Mouse (Mus musculus) cortical plate, adult 2 months (tissue): ENCODE data around the gene 5430403G16Rik. TPM values are rescaled to one million over a fixed set of nuclear protein-coding genes. Genes with fewer than 3 reads are reported as not detected.
"Not testable (repeated sequence)": the region's sequence is repeated elsewhere in the genome, so short reads cannot be mapped to it uniquely, and the experiment has no call there.

Experiments
- H3K27ac ChIP-seq: fragments of 200-500 bp; 2 replicates; pipeline ENCODE4 v1.5.1; 2012; ENCODE audit warnings: low read length, control low read depth, inconsistent platforms; ENCODE audit not compliant: insufficient read depth
- H3K4me1 ChIP-seq: fragments of 200-500 bp; 2 replicates; pipeline ENCODE4 v1.6.1; 2011; ENCODE audit warnings: low read length; ENCODE audit not compliant: control insufficient read depth, insufficient read depth
- H3K4me3 ChIP-seq: fragments of 200-500 bp; 2 replicates; pipeline ENCODE4 v1.5.1; 2011; ENCODE audit warnings: mild to moderate bottlenecking, low read length, control low read depth; ENCODE audit not compliant: insufficient read depth
- CTCF ChIP-seq: fragments of 200-500 bp; IDR thresholded peaks from 2 replicates; pipeline ENCODE4 v1.5.1; 2011; ENCODE audit warnings: mild to moderate bottlenecking, control low read depth, low read length; ENCODE audit not compliant: insufficient read depth; ENCODE audit errors: extremely low read depth
- POLR2A ChIP-seq: fragments of 200-500 bp; IDR thresholded peaks from 2 replicates; pipeline ENCODE4 v1.6.1; 2011; ENCODE audit warnings: mild to moderate bottlenecking, low read length, control low read depth; ENCODE audit not compliant: insufficient read depth; ENCODE audit errors: extremely low read depth
- polyA plus RNA-seq: library from polyadenylated mRNA; depleted of rRNA; stranded (reverse); fragments of >200 nt; gene quantifications from 2 replicates; pipeline ENCODE4 v1.2.3, GENCODE M21; 2012; rRNA removed

Gene 5430403G16Rik
- polyA plus RNA-seq: 0.89 and 1.1 TPM in 2 replicates

DNA sequence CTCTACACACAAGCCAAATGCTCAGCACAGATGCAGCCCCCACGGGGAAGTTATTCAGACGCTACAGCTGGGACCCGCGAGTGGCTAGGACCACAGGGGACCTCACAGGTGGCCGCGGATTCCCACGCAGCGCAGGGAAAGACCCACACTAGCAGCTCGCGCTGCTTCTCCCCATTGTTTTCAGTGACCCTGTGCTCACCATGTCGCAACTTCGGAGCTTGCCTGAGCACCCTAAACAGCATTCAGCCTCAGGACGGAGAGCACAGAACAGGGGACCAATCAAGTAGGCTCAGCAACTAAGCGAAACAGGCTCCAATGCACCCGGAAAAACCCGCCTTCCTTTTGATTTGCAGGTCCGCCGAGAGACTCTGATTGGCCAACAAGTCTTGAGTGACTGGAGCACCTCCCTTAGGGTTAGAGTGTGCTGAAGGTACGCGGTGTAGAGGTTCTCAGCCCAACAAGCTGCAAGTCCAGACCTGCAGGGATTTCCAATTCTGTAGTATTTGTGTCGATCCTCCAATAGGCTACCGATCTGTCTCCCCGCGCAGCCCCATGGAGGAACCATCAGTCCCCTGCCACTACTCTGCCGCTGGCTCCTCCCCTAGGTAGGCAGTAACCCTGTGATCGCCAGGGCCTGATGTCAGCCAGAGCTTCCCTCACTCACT, at the start of gene 5430403G16Rik:
Gene 5430403G16Rik (minus strand): TSS at position 505 of the 665 bp plus-strand sequence.
- not testable (repeated sequence) for H3K4me1 ChIP-seq, H3K27ac ChIP-seq
- peak within 1 kb of the TSS; percentile 69 for H3K4me3 ChIP-seq
- TF ChIP-seq POLR2A: peak; percentile 37; the same call in 1 of the 2 replicates

DNA sequence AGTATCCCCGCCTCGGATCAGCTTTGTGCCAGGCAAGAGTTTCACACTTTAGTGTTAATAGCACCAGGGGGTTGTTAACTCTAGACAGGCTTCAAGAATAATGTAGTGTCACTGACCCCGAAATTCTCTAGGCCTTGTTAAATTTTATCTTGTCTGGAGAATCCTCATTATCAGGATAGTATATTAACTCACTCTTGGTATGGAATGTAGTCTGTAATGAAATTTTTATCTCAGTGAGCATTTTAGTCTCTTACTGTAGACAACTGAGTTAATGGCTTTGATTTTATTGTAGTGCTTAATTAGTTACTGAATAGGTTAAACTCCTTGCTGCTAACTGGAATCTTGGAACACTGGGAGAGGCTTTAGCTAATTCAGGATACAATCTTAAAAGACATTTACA, 26.5 kb upstream of the 5430403G16Rik start:
- H3K4me3 ChIP-seq, H3K27ac ChIP-seq, H3K4me1 ChIP-seq: not testable (repeated sequence)

DNA sequence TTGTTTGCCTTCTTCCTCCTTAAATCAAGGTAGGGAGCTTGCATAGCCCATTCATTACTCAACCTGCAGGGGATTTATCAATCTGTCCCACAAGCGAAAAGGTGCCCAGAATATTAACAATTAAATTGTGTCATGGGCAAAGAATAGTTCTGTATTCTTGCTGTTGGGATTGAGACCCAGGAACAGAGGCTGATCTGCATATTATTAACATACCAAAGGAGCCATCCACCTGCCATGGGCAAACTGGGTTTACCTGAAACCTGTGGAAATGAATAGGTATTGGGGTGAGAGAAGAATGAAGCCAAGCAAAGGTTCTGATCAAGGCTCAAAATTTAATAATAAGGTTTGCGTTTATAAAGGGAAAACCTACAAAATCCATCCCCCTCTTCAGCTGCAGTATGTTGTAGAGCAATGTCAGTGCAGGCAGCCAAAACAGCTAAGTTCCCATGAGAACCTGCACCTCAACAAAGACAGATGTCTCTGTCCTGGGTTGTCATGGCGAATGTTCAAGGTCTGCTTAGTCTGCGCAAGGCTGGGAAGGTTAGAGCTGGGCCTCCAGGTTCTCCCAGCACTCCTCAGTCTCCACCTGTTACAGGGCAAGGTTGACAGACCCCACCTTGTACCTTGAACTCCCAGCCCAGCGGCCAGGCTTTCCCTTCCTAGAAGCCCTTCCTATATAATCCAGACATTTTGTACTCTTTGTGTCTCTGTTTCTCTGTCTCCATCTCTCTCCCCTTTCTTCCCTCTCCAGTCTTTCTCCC, 544 bp upstream of the 5430403G16Rik start:
- H3K27ac ChIP-seq: not testable (repeated sequence)

DNA sequence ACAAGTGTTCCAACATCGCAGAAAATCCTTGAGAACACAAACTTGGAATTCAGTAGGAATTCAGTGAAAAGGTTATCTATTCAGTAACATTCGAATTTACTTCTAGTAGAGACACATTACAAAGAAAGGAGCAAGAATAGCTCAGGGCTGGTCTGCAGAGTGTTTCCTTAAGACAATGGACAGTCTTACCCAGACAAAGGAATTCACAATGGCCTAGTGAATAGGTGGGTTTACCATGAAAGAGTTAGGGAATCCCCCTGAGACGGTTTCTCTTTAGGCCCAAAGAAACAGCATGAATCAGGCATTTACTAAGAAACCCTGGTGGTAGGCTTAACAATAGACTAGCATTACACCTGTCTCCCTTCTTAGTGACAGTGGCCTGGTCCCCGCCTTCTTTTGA, 7.9 kb downstream of the 5430403G16Rik start:
- no peak overlapping the region for H3K4me3 ChIP-seq
- no peaks in the 10 kb centered on the region for H3K4me1 ChIP-seq
- no peak overlapping the region for H3K27ac ChIP-seq
- TF ChIP-seq CTCF: no peak
- no peak for TF ChIP-seq POLR2A

More for the DNA sequence above, 544 bp upstream of the 5430403G16Rik start:
- H3K4me1 ChIP-seq: not testable (repeated sequence)
- H3K4me3 ChIP-seq: peak overlapping the region; percentile 69

Other genes starting within 250 kb of the 5430403G16Rik start
- 26.5 and 28.2 TPM in 2 replicates for gene Crlf2, start 132.0 kb downstream of the 5430403G16Rik start, polyA plus RNA-seq
- gene 4930522L14Rik, start 60.8 kb upstream of the 5430403G16Rik start, polyA plus RNA-seq: 1.6 and 1.9 TPM in 2 replicates
- gene Gm15446, start 232.4 kb upstream of the 5430403G16Rik start, polyA plus RNA-seq: 0.09 TPM in 1 of 2 replicates, not detected in the other